Mouse (Mus musculus) lung, adult 2 months (tissue): ENCODE measurements at regions not wholly inside any gene's neighbourhood (a gene's known extent, or its start where the extent isn't known, plus 50 kb on each side); places are given as distances from the start of the nearest gene placed in this dataset.

Experiments
- DNase-seq: peaks from one replicate; pipeline ENCODE4 v3.0.0; 2022
- H3K4me1 ChIP-seq: fragments of 200-500 bp; 2 replicates; pipeline ENCODE4 v1.6.1; 2011; ENCODE audit warnings: low read length; ENCODE audit not compliant: control insufficient read depth, insufficient read depth
- H3K4me3 ChIP-seq: fragments of 200-500 bp; replicated peaks from 2 replicates; pipeline ENCODE3; 2011; ENCODE audit warnings: low read depth, mild to moderate bottlenecking, control low read depth, low read length; ENCODE audit errors: extremely low read depth
- CTCF ChIP-seq: fragments of 200-500 bp; IDR thresholded peaks from 2 replicates; pipeline ENCODE4 v1.5.1; 2011; ENCODE audit warnings: mild to moderate bottlenecking, low read length, control low read depth; ENCODE audit not compliant: insufficient read depth
- POLR2A ChIP-seq: fragments of 200-500 bp; IDR thresholded peaks from 2 replicates; pipeline ENCODE4 v1.6.1; 2011; ENCODE audit warnings: low read depth, mild to moderate bottlenecking, control low read depth, low read length, borderline replicate concordance; ENCODE audit errors: extremely low read depth
- WGBS: fragments of 180-500 bp; shearing (Covaris S2); methylation state at CpG from one replicate; pipeline ENCODE4 v1.1.7; 2018; 5-methylcytosine and 5-hydroxymethylcytosine counted together

GRCm38 (mm10) chr17:83158652-83159051 is 56.4 kb upstream of the Pkdcc start:
- WGBS: 88% methylated on average over 10 of the region's 10 CpGs
- no peak for TF ChIP-seq CTCF
- TF ChIP-seq POLR2A: no peak
- Histone ChIP-seq H3K4me1 (no peaks in the 10 kb centered on the region), H3K4me3 (no peak overlapping the region)
- DNase-seq: no peak

- TF ChIP-seq CTCF: no peak
- TF ChIP-seq POLR2A: no peak
- no peak for DNase-seq
- Histone ChIP-seq H3K4me3 (no peak overlapping the region), H3K4me1 (no peaks in the 10 kb centered on the region)
- WGBS: 80% methylated on average over 4 of the region's 4 CpGs
These were observed 55.5 kb upstream of the Pkdcc start for GRCm38 (mm10) chr17:83159634-83160033.

- no peak for TF ChIP-seq POLR2A
- no peak for TF ChIP-seq CTCF
- no peak for DNase-seq
- H3K4me3 ChIP-seq: no peak overlapping the region
- WGBS: 88% methylated on average over 4 of the region's 4 CpGs
- no peaks in the 10 kb centered on the region for H3K4me1 ChIP-seq
These were observed 54.8 kb upstream of the Pkdcc start for GRCm38 (mm10) chr17:83160296-83160695.

GRCm38 (mm10) chr17:83161731-83162130 is 53.4 kb upstream of the Pkdcc start:
- WGBS: 53% methylated on average over 2 of the region's 2 CpGs
- no peak overlapping the region for H3K4me3 ChIP-seq
- no peak for DNase-seq
- no peak for TF ChIP-seq CTCF
- no peak for TF ChIP-seq POLR2A
- no peaks in the 10 kb centered on the region for H3K4me1 ChIP-seq

- no peak for DNase-seq
- WGBS: 59% methylated on average over 9 of the region's 9 CpGs
- no peak for TF ChIP-seq CTCF
- no peak for TF ChIP-seq POLR2A
- Histone ChIP-seq H3K4me1 (no peaks in the 10 kb centered on the region), H3K4me3 (no peak overlapping the region)
These were observed 51.0 kb upstream of the Pkdcc start for GRCm38 (mm10) chr17:83163952-83164560.

GRCm38 (mm10) chr17:83164728-83165127 is 50.4 kb upstream of the Pkdcc start:
- WGBS: 51% methylated on average over 4 of the region's 4 CpGs
- TF ChIP-seq CTCF (no peak), POLR2A (no peak)
- Histone ChIP-seq H3K4me1 (no peaks in the 10 kb centered on the region), H3K4me3 (no peak overlapping the region)
- DNase-seq: no peak

GRCm38 (mm10) chr17:83165140-83165539 is 50.0 kb upstream of the Pkdcc start:
- DNase-seq: no peak
- Histone ChIP-seq H3K4me1 (no peaks in the 10 kb centered on the region), H3K4me3 (no peak overlapping the region)
- TF ChIP-seq CTCF (no peak), POLR2A (no peak)
- WGBS: 79% methylated on average over 4 of the region's 4 CpGs
